Mouse (Mus musculus): Measurements from ENCODE around the gene Kcnab2.

GRCm38 (mm10) chr4:152412524-152413080 lies 65.1 kb downstream of the Kcnab2 start:
- TF ChIP-seq POLR2A (IDR thresholded peaks at IDR 0.05; ENCODE audit: insufficient read depth, low read depth, low read length) (no peak), CTCF (IDR thresholded peaks at IDR 0.05; ENCODE audit: insufficient read depth, low read depth, low read length) (no peak)
